Mouse (Mus musculus): ENCODE results near the gene Golt1a. TPM values are rescaled to one million over a fixed set of nuclear protein-coding genes. Genes with fewer than 3 reads are reported as not detected.
A peak's percentile ranks its signal among the peaks of the same experiment; 100 is the strongest.
"Not testable (repeated sequence)": the region's sequence is repeated elsewhere in the genome, so short reads cannot be mapped to it uniquely, and the experiment has no call there.

Gene Golt1a
- total RNA-seq, 4 experiments from 2014 or later = not detected

DNA sequence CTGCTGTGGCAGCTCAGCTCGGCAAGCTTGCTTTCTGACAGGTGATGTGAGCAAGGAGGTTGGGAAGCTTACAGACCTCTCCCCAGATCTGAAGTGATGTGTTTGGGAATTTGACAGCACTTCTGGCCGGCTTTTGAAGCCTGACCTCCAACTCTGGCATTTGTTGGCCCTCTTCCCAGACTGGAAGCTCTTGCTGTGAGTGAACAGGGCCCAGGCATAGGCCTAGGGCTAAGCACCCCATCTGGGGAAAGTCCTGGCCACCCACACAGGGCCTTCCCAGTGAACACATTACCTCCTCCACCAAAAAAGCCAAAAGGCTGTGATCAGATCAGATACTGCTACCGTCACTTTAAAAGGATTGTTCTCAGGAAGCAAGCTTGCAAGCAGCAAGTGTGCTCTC is 7.1 kb upstream of the Golt1a start:
- DNase-seq (ENCODE audit: low spot score in 2 of 2) = no peak

GRCm38 (mm10) chr1:133306842-133307241 is 2.8 kb upstream of the Golt1a start:
- DNase-seq (ENCODE audit: low spot score in 2 of 2) = peak; percentile 67 to 76

GRCm38 (mm10) chr1:133307318-133307717 is 2.3 kb upstream of the Golt1a start:
- no peak for DNase-seq (ENCODE audit: low spot score in 2 of 2)

DNA sequence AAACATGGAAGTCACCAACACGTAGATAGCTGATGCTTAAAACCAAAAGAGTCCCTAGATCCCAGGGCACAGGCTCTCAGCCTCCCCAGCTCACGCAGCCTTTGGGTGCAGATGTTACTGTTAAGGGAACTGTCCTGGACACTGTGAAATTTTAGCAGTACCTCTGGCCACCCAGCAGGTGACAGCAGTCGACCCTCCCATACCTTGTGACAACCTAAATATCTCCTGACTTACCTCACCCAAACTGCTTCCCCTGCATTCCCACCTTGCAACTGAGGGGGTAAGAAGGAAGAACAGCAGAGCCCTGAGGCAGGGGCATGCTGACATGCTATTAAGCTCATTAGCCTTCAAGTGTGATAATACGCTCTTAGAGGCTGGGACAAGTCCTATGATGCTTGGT is 1.6 kb downstream of the Golt1a start:
- DNase-seq (ENCODE audit: low spot score in 2 of 2) = no peak

DNA sequence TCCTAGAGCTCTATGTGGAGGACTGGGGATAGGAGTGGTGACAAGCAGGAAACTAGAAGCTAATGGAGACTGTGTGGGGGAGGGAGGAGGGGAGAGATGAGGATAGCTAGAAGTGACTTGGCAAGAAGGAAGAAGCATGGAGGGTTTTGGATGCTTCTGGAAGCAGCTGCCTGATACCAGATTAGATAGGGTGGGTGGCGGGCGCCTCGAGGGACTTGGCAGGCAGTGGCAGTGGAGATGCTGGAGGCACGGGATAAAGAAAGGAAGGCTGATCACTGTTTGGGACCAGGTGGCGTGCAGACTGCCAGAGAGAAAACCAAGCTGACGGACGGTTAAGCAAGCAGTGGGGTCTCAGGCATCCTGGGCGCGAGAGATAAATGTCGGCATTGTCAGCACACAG is 2.3 kb downstream of the Golt1a start:
- no peak for DNase-seq (ENCODE audit: low spot score in 2 of 2)

GRCm38 (mm10) chr1:133314364-133314763 is 4.8 kb downstream of the Golt1a start:
- DNase-seq (ENCODE audit: low spot score in 2 of 2) = no peak

DNA sequence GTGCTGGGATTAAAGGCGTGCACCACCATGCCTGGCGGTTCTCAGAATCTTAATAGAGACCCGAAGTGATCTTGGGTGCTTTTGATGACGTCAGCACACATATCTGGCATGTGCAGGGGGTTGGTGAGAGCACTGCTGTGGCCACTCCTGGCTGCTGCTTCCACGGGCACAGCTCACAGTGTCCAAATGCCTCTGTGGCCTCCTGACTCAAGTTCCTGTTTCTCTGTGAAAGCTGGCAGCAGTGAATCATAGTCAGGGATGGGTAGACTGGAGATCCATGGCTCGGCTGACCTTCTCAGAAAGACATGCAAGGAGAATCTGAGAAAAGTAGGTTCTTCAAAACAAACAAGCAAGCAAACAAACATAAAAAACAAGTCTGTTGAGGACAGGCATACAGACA is 6.2 kb downstream of the Golt1a start:
- DNase-seq (ENCODE audit: low spot score in 2 of 2) = no peak

DNA sequence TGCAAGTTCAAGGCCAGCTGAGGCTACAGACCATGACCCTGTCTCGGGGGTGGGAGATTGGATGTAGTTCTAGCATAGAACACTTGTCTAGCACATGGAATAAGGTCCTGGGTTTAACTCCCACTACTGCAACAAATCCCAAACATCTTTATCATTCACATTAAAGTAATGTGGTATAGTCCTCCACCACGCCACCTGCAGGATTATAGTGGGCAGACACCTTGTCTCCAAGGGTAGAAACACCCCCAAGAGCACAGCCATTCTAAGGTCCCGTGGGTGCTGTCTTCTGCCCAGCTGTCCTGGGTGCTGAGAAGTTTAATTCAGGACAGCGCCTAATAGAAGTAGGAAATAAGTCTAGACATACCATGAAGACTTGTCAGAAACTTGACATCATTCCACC is 7.0 kb downstream of the Golt1a start:
- no peak for DNase-seq (ENCODE audit: low spot score in 2 of 2)

GRCm38 (mm10) chr1:133317149-133317548 is 7.5 kb downstream of the Golt1a start:
- no peak for DNase-seq (ENCODE audit: low spot score in 2 of 2)

GRCm38 (mm10) chr1:133321267-133321925 is 11.8 kb downstream of the Golt1a start, which contains the start of gene Kiss1:
Gene Kiss1 (plus strand): TSS chr1:133321875.
- no peak for DNase-seq (ENCODE audit: low spot score in 2 of 2)

GRCm38 (mm10) chr1:133323333-133323732 is 13.7 kb downstream of the Golt1a start:
- no peak for DNase-seq (ENCODE audit: low spot score in 2 of 2)

GRCm38 (mm10) chr1:133325951-133326350 is 16.4 kb downstream of the Golt1a start:
- DNase-seq (ENCODE audit: low spot score in 2 of 2) = no peak

- DNase-seq (ENCODE audit: low spot score in 2 of 2) = no peak
These were observed 17.5 kb downstream of the Golt1a start for GRCm38 (mm10) chr1:133327094-133327493.

DNA sequence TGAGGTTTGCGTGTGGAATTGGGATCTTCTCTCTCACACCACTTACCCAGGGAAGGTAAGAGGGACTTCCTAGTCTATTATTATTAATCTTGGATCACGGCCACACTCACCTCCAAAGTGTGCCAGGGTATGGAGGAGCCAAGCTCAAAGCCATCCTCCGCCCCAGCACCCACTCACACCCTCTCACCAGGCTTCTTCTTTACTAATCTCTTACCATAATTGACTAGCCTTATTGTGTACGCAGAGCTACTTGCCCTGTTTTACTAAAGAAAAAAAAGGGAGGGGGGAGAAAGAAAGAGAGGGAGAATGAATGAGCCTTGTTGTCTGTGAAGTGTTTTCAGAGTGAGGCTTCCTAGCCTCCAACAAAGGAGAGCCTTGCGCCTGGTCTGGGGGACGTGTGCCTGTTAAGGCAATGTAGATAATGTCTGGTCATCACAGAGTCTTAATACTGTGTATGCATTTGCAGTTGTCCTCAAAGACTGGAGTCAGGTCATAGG is 18.7 kb downstream of the Golt1a start:
- no peak for DNase-seq (ENCODE audit: low spot score in 2 of 2)

DNA sequence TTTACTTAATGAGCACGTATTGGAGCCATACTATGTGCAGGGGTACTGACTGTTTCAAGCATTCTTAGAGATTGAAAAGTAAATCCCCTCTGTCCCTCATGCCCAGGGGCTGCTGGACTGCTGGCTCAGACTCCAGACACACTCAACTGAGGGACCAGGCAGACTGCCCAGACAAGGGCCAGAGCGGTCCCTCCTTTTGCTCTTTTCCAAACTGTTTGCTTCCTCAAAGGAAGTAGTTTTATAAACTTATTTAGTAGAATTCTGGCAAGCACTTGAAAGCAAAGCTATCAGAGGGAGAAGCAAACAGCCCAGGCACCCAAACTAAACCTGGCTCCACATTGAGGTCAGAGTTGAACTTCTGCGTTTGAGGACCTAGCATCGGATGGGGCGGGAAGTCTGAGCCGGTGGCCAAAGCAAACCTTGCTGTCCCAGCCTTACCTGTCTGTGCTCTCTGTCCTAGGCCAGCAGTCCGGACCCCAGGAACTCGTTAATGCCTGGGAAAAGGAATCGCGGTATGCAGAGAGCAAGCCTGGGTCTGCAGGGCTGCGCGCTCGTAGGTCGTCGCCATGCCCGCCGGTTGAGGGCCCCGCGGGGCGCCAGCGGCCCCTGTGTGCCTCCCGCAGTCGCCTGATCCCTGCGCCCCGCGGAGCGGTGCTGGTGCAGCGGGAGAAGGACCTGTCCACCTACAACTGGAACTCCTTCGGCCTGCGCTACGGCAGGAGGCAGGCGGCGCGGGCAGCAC is 19.5 kb downstream of the Golt1a start:
- no peak for DNase-seq (ENCODE audit: low spot score in 2 of 2)

DNA sequence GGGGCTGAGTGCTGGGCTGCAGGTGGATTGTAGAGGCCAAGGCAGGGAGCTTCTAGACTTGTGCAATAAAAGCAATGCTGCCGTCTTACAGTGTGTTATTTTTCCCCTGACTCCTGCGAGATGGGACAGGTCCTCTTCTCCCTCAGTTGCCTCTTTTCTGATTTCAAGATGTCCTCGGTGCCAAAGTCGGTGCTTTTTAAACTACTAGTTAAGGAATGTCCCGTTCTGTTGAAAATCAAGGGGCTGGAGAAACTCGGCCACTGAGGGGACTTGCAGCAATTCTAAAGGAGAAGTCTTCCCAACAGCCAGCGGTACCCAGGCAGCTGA is 20.0 kb downstream of the Golt1a start:
- DNase-seq (ENCODE audit: low spot score in 2 of 2) = no peak

DNA sequence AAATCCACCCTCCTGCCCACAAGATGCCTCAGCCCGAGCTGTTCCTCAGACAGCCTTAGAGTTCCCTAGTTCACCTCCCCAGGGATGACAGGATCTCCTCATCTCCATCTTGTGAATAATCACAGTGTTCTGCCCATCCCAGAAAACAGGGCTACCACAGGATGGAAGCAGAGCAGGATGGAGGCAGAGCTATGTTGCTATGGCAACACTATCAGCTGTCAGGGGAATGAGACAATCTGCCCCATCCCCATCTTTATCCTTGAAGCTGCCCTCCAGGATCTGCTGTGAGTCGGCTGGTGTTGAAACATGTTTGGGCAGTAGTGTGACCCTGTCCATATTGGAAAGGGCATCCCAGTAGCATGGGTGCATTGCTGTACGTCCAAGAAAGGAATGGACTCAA is 21.5 kb downstream of the Golt1a start:
- DNase-seq (ENCODE audit: low spot score in 2 of 2) = no peak

DNA sequence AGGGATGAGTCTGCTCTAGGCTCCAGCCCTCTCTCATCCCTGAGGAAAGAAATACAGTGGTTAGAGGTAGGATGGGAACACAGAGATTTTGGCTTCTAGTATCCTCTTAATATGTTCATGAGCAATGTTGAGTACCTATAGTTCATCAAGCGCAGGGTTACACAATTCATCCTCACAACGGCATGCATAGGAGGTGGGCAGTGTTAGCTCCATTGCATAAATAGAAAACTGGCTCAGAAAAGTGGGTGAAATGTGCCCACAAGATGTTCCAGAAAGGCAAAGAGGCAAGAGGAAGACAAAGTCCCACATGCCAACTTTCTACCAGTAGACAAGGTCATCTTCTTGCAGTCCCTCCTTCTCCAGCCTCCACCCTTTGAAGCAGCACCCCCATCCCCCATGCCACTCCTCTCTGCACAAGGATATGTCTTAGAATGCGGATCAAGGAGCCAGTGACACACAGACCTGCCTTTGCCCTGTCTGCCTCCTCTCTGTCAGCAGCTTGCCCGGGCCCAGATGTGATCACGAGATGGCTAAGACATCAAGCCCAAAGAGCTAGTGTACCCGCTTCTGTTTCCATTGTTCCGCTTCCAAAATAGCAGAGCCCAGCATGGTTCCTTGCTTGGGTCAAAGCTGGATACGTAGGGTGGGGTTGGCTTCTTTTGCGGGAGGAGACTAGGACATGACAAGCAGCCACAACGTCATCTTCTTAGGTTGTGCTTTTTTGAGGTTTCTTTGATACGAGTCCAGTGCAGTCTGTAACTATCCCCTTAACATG is 23.2 kb downstream of the Golt1a start:
- DNase-seq (ENCODE audit: low spot score in 2 of 2) = no peak

- DNase-seq (ENCODE audit: low spot score in 2 of 2) = no peak
These were observed 24.3 kb downstream of the Golt1a start for GRCm38 (mm10) chr1:133333937-133334336.

- not testable (repeated sequence) for DNase-seq (ENCODE audit: low spot score in 2 of 2)
These were observed 30.8 kb downstream of the Golt1a start for GRCm38 (mm10) chr1:133340403-133340802.

GRCm38 (mm10) chr1:133344357-133344756 is 34.8 kb downstream of the Golt1a start:
- DNase-seq (ENCODE audit: low spot score in 2 of 2) = no peak

GRCm38 (mm10) chr1:133346531-133346930 is 36.9 kb downstream of the Golt1a start:
- no peak for DNase-seq (ENCODE audit: low spot score in 2 of 2)
